Mouse (Mus musculus) thymus, postnatal 4 days (tissue): ENCODE results near the gene Zcchc2.

Experiments
- DNase-seq: peaks from one replicate; pipeline ENCODE4 v3.0.0; 2021

Gene Zcchc2

GRCm38 (mm10) chr1:106074141-106074540 is 83.9 kb downstream of the Zcchc2 start:
- no peak for DNase-seq

GRCm38 (mm10) chr1:106074656-106075055 is 84.5 kb downstream of the Zcchc2 start:
- DNase-seq = no peak

GRCm38 (mm10) chr1:106076641-106077040 is 86.4 kb downstream of the Zcchc2 start:
- DNase-seq = no peak

GRCm38 (mm10) chr1:106077166-106077565 is 87.0 kb downstream of the Zcchc2 start:
- no peak for DNase-seq
